Mouse (Mus musculus): Measurements from ENCODE around the gene Olfr1130. TPM values are rescaled to one million over a fixed set of nuclear protein-coding genes. Genes with fewer than 3 reads are reported as not detected.
"Not testable (repeated sequence)": the region's sequence is repeated elsewhere in the genome, so short reads cannot be mapped to it uniquely, and the experiment has no call there.

The Olfr1130 gene
- polyA plus RNA-seq (2015; fragmentation: Nextera tagmentation; extraction: Ambion mirVana): not detected in 2 replicates

- not testable (repeated sequence) for H3K27ac ChIP-seq (ENCODE audit: low read length); H3K4me3 ChIP-seq (replicated peaks; ENCODE audit: low read length); H3K4me1 ChIP-seq (ENCODE audit: control insufficient read depth, insufficient read depth, low read length); H3K27me3 ChIP-seq (ENCODE audit: control insufficient read depth, insufficient read depth, low read length); H3K36me3 ChIP-seq (ENCODE audit: control insufficient read depth, insufficient read depth, low read length); H3K9ac ChIP-seq (ENCODE audit: low read length); H3K9me3 ChIP-seq (replicated peaks; ENCODE audit: control insufficient read depth, low read length); ATAC-seq (ENCODE audit: insufficient read depth, low FRiP score); H3K4me2 ChIP-seq (ENCODE audit: low read depth, low read length)
These were observed at the start of gene Olfr1130 for GRCm38 (mm10) chr2:87605912-87606311. TSS of gene Olfr1130 (plus strand) at chr2:87606212.

GRCm38 (mm10) chr2:87573602-87574001, 32.4 kb upstream of the Olfr1130 start, which contains the start of gene Olfr1129:
TSS of gene Olfr1129 (plus strand) at chr2:87573902.
- not testable (repeated sequence) for H3K4me2 ChIP-seq (ENCODE audit: low read depth, low read length); H3K36me3 ChIP-seq (ENCODE audit: control insufficient read depth, insufficient read depth, low read length); ATAC-seq (ENCODE audit: insufficient read depth, low FRiP score); H3K9ac ChIP-seq (ENCODE audit: low read length); H3K4me1 ChIP-seq (ENCODE audit: control insufficient read depth, insufficient read depth, low read length); H3K4me3 ChIP-seq (replicated peaks; ENCODE audit: low read length); H3K27ac ChIP-seq (ENCODE audit: low read length); H3K9me3 ChIP-seq (replicated peaks; ENCODE audit: control insufficient read depth, low read length); H3K27me3 ChIP-seq (ENCODE audit: control insufficient read depth, insufficient read depth, low read length)
- WGBS: 60% methylated on average over 1 of the region's 1 CpGs

GRCm38 (mm10) chr2:87626804-87627203, 20.8 kb downstream of the Olfr1130 start, which contains the start of gene Olfr1131:
TSS of gene Olfr1131 (plus strand) at chr2:87627104.
- Histone ChIP-seq H3K9me3 (replicated peaks; ENCODE audit: control insufficient read depth, low read length) (no peaks in the 10 kb centered on the region), H3K4me1 (ENCODE audit: control insufficient read depth, insufficient read depth, low read length) (no peaks in the 10 kb centered on the region), H3K27me3 (ENCODE audit: control insufficient read depth, insufficient read depth, low read length) (no peaks in the 10 kb centered on the region), H3K4me2 (ENCODE audit: low read depth, low read length) (no peak within 1 kb of the TSS), H3K27ac (ENCODE audit: low read length) (no peak within 1 kb of the TSS), H3K36me3 (ENCODE audit: control insufficient read depth, insufficient read depth, low read length) (no peaks in the 10 kb centered on the region), H3K9ac (ENCODE audit: low read length) (no peak within 1 kb of the TSS), H3K4me3 (replicated peaks; ENCODE audit: low read length) (no peak within 1 kb of the TSS)
- ATAC-seq (ENCODE audit: insufficient read depth, low FRiP score): no peak
- 66% methylated on average over 3 of the region's 3 CpGs for WGBS

- H3K4me3 ChIP-seq (replicated peaks; ENCODE audit: low read length): no peak within 1 kb of the TSS
- ATAC-seq (ENCODE audit: insufficient read depth, low FRiP score): no peak
- H3K4me1 ChIP-seq (ENCODE audit: control insufficient read depth, insufficient read depth, low read length): no peaks in the 10 kb centered on the region
- no peaks in the 10 kb centered on the region for H3K27me3 ChIP-seq (ENCODE audit: control insufficient read depth, insufficient read depth, low read length)
- no peak within 1 kb of the TSS for H3K4me2 ChIP-seq (ENCODE audit: low read depth, low read length)
- no peak within 1 kb of the TSS for H3K9ac ChIP-seq (ENCODE audit: low read length)
- H3K9me3 ChIP-seq (replicated peaks; ENCODE audit: control insufficient read depth, low read length): no peaks in the 10 kb centered on the region
- H3K27ac ChIP-seq (ENCODE audit: low read length): no peak within 1 kb of the TSS
- no peaks in the 10 kb centered on the region for H3K36me3 ChIP-seq (ENCODE audit: control insufficient read depth, insufficient read depth, low read length)
These were observed 31.4 kb downstream of the Olfr1130 start, which contains the start of gene Olfr1132 for GRCm38 (mm10) chr2:87637435-87637834. TSS of gene Olfr1132 (minus strand) at chr2:87637535.

GRCm38 (mm10) chr2:87642441-87642840, 36.4 kb downstream of the Olfr1130 start:
- Histone ChIP-seq H3K27ac (ENCODE audit: low read length) (no peak overlapping the region), H3K27me3 (ENCODE audit: control insufficient read depth, insufficient read depth, low read length) (no peaks in the 10 kb centered on the region), H3K4me3 (replicated peaks; ENCODE audit: low read length) (no peak overlapping the region), H3K4me2 (ENCODE audit: low read depth, low read length) (no peak overlapping the region), H3K4me1 (ENCODE audit: control insufficient read depth, insufficient read depth, low read length) (no peaks in the 10 kb centered on the region), H3K36me3 (ENCODE audit: control insufficient read depth, insufficient read depth, low read length) (no peaks in the 10 kb centered on the region), H3K9me3 (replicated peaks; ENCODE audit: control insufficient read depth, low read length) (no peaks in the 10 kb centered on the region), H3K9ac (ENCODE audit: low read length) (no peak overlapping the region)
- ATAC-seq (ENCODE audit: insufficient read depth, low FRiP score): no peak

- H3K36me3 ChIP-seq (ENCODE audit: control insufficient read depth, insufficient read depth, low read length): no peaks in the 10 kb centered on the region
- no peak within 1 kb of the TSS for H3K4me2 ChIP-seq (ENCODE audit: low read depth, low read length)
- no peak within 1 kb of the TSS for H3K9ac ChIP-seq (ENCODE audit: low read length)
- no peak for ATAC-seq (ENCODE audit: insufficient read depth, low FRiP score)
- H3K9me3 ChIP-seq (replicated peaks; ENCODE audit: control insufficient read depth, low read length): no peaks in the 10 kb centered on the region
- no peaks in the 10 kb centered on the region for H3K4me1 ChIP-seq (ENCODE audit: control insufficient read depth, insufficient read depth, low read length)
- H3K4me3 ChIP-seq (replicated peaks; ENCODE audit: low read length): no peak within 1 kb of the TSS
- no peak within 1 kb of the TSS for H3K27ac ChIP-seq (ENCODE audit: low read length)
- no peaks in the 10 kb centered on the region for H3K27me3 ChIP-seq (ENCODE audit: control insufficient read depth, insufficient read depth, low read length)
These were observed 41.3 kb downstream of the Olfr1130 start, which contains the start of gene Olfr1133 for GRCm38 (mm10) chr2:87647274-87647673. TSS of gene Olfr1133 (minus strand) at chr2:87647374.

- no peaks in the 10 kb centered on the region for H3K36me3 ChIP-seq (ENCODE audit: control insufficient read depth, insufficient read depth, low read length)
- no peak within 1 kb of the TSS for H3K9ac ChIP-seq (ENCODE audit: low read length)
- H3K27ac ChIP-seq (ENCODE audit: low read length): no peak within 1 kb of the TSS
- no peaks in the 10 kb centered on the region for H3K9me3 ChIP-seq (replicated peaks; ENCODE audit: control insufficient read depth, low read length)
- no peak for ATAC-seq (ENCODE audit: insufficient read depth, low FRiP score)
- no peak within 1 kb of the TSS for H3K4me2 ChIP-seq (ENCODE audit: low read depth, low read length)
- 88% methylated on average over 2 of the region's 2 CpGs for WGBS
- H3K27me3 ChIP-seq (ENCODE audit: control insufficient read depth, insufficient read depth, low read length): no peaks in the 10 kb centered on the region
- no peak within 1 kb of the TSS for H3K4me3 ChIP-seq (replicated peaks; ENCODE audit: low read length)
- no peaks in the 10 kb centered on the region for H3K4me1 ChIP-seq (ENCODE audit: control insufficient read depth, insufficient read depth, low read length)
These were observed 52.3 kb downstream of the Olfr1130 start, which contains the start of gene Olfr1134 for GRCm38 (mm10) chr2:87658360-87658759. TSS of gene Olfr1134 (minus strand) at chr2:87658460.

Other genes starting within 250 kb of the Olfr1130 start
- not detected in 2 replicates for gene Olfr1121, start 236.3 kb upstream of the Olfr1130 start, polyA plus RNA-seq (2015; fragmentation: Nextera tagmentation; extraction: Ambion mirVana)
- gene Olfr1122, start 220.4 kb upstream of the Olfr1130 start, polyA plus RNA-seq (2015; fragmentation: Nextera tagmentation; extraction: Ambion mirVana): not detected in 2 replicates
- not detected in 2 replicates for gene Olfr1123, start 189.6 kb upstream of the Olfr1130 start, polyA plus RNA-seq (2015; fragmentation: Nextera tagmentation; extraction: Ambion mirVana)
- 0.06 and 0.09 TPM in 2 replicates for gene Olfr1124, start 175.9 kb upstream of the Olfr1130 start, polyA plus RNA-seq (2015; fragmentation: Nextera tagmentation; extraction: Ambion mirVana)
- not detected in 2 replicates for gene Olfr1126, start 152.2 kb upstream of the Olfr1130 start, polyA plus RNA-seq (2015; fragmentation: Nextera tagmentation; extraction: Ambion mirVana)
- not detected in 2 replicates for gene Pramel7, start 109.1 kb upstream of the Olfr1130 start, polyA plus RNA-seq (2015; fragmentation: Nextera tagmentation; extraction: Ambion mirVana)
- gene Pramel6, start 99.6 kb upstream of the Olfr1130 start, polyA plus RNA-seq (2015; fragmentation: Nextera tagmentation; extraction: Ambion mirVana): not detected in 2 replicates
- not detected in 2 replicates for gene Olfr153, start 74.4 kb upstream of the Olfr1130 start, polyA plus RNA-seq (2015; fragmentation: Nextera tagmentation; extraction: Ambion mirVana)
- gene Olfr1128, start 60.7 kb upstream of the Olfr1130 start, polyA plus RNA-seq (2015; fragmentation: Nextera tagmentation; extraction: Ambion mirVana): not detected in 2 replicates
- not detected in 2 replicates for gene Olfr1129, start 32.3 kb upstream of the Olfr1130 start, polyA plus RNA-seq (2015; fragmentation: Nextera tagmentation; extraction: Ambion mirVana)
- not detected in 2 replicates for gene Olfr1131, start 20.9 kb downstream of the Olfr1130 start, polyA plus RNA-seq (2015; fragmentation: Nextera tagmentation; extraction: Ambion mirVana)
- gene Olfr1132, start 31.3 kb downstream of the Olfr1130 start, polyA plus RNA-seq (2015; fragmentation: Nextera tagmentation; extraction: Ambion mirVana): not detected in 2 replicates
- not detected in 2 replicates for gene Olfr1133, start 41.2 kb downstream of the Olfr1130 start, polyA plus RNA-seq (2015; fragmentation: Nextera tagmentation; extraction: Ambion mirVana)
- not detected in 2 replicates for gene Olfr1134, start 52.2 kb downstream of the Olfr1130 start, polyA plus RNA-seq (2015; fragmentation: Nextera tagmentation; extraction: Ambion mirVana)
- not detected in 2 replicates for gene Olfr1135, start 67.5 kb downstream of the Olfr1130 start, polyA plus RNA-seq (2015; fragmentation: Nextera tagmentation; extraction: Ambion mirVana)
- not detected in 2 replicates for gene Olfr1136, start 87.7 kb downstream of the Olfr1130 start, polyA plus RNA-seq (2015; fragmentation: Nextera tagmentation; extraction: Ambion mirVana)
- not detected in 2 replicates for gene Olfr1137, start 107.0 kb downstream of the Olfr1130 start, polyA plus RNA-seq (2015; fragmentation: Nextera tagmentation; extraction: Ambion mirVana)
- gene Olfr1138, start 133.8 kb downstream of the Olfr1130 start, polyA plus RNA-seq (2015; fragmentation: Nextera tagmentation; extraction: Ambion mirVana): not detected in 2 replicates
- gene Olfr1140, start 137.5 kb downstream of the Olfr1130 start, polyA plus RNA-seq (2015; fragmentation: Nextera tagmentation; extraction: Ambion mirVana): not detected in 2 replicates
- not detected in 2 replicates for gene Olfr1141, start 147.8 kb downstream of the Olfr1130 start, polyA plus RNA-seq (2015; fragmentation: Nextera tagmentation; extraction: Ambion mirVana)
- not detected in 2 replicates for gene Olfr152, start 173.3 kb downstream of the Olfr1130 start, polyA plus RNA-seq (2015; fragmentation: Nextera tagmentation; extraction: Ambion mirVana)
- not detected in 2 replicates for gene Olfr1143, start 194.4 kb downstream of the Olfr1130 start, polyA plus RNA-seq (2015; fragmentation: Nextera tagmentation; extraction: Ambion mirVana)
- not detected in 2 replicates for gene Olfr1145, start 203.6 kb downstream of the Olfr1130 start, polyA plus RNA-seq (2015; fragmentation: Nextera tagmentation; extraction: Ambion mirVana)
- gene Olfr1148, start 224.3 kb downstream of the Olfr1130 start, polyA plus RNA-seq (2015; fragmentation: Nextera tagmentation; extraction: Ambion mirVana): not detected in 2 replicates
- not detected in 2 replicates for gene Olfr1150-ps1, start 237.8 kb downstream of the Olfr1130 start, polyA plus RNA-seq (2015; fragmentation: Nextera tagmentation; extraction: Ambion mirVana)
- gene Olfr1151, start 249.7 kb downstream of the Olfr1130 start, polyA plus RNA-seq (2015; fragmentation: Nextera tagmentation; extraction: Ambion mirVana): not detected in 2 replicates